Mouse (Mus musculus): Measurements from ENCODE around the gene Baat. TPM values are rescaled to one million over a fixed set of nuclear protein-coding genes. Genes with fewer than 3 reads are reported as not detected.
"Not testable (repeated sequence)": the region's sequence is repeated elsewhere in the genome, so short reads cannot be mapped to it uniquely, and the experiment has no call there.

Gene Baat
- polyA plus RNA-seq, 1 experiment from 2014 or later: not detected

GRCm38 (mm10) chr4:49480896-49481295, 25.5 kb downstream of the Baat start:
- H3K9me3 ChIP-seq (replicated peaks): no peaks in the 10 kb centered on the region
- no peak overlapping the region for H3K4me2 ChIP-seq (replicated peaks)
- no peak overlapping the region for H3K9ac ChIP-seq
- no peak overlapping the region for H3K4me3 ChIP-seq (replicated peaks)
- 0 out of 2 replicates have a peak overlapping the region, but pooled peaks have one; percentile 11 for H3K27ac ChIP-seq (replicated peaks)
- no peaks in the 10 kb centered on the region for H3K4me1 ChIP-seq
- no peaks in the 10 kb centered on the region for H3K27me3 ChIP-seq
- 34% methylated on average over 3 of the region's 3 CpGs for WGBS
- peak; percentile 60; the same call in 1 of the 2 replicates for ATAC-seq (ENCODE audit: insufficient number of reproducible peaks, low FRiP score, low TSS enrichment, low read depth)
- H3K36me3 ChIP-seq: no peaks in the 10 kb centered on the region

GRCm38 (mm10) chr4:49480104-49480760, 26.1 kb downstream of the Baat start:
- H3K27me3 ChIP-seq: no peaks in the 10 kb centered on the region
- H3K27ac ChIP-seq (replicated peaks): 0 out of 2 replicates have a peak overlapping the region, but pooled peaks have one; percentile 11
- H3K9me3 ChIP-seq (replicated peaks): no peaks in the 10 kb centered on the region
- no peak overlapping the region for H3K9ac ChIP-seq
- H3K4me3 ChIP-seq (replicated peaks): peak overlapping the region; percentile 10; the same call in 1 of the 2 replicates
- peak overlapping the region; percentile 21; the same call in 1 of the 2 replicates for H3K4me2 ChIP-seq (replicated peaks)
- no peaks in the 10 kb centered on the region for H3K4me1 ChIP-seq
- 18% methylated on average over 21 of the region's 21 CpGs for WGBS
- no peaks in the 10 kb centered on the region for H3K36me3 ChIP-seq
- ATAC-seq (ENCODE audit: insufficient number of reproducible peaks, low FRiP score, low TSS enrichment, low read depth): no peak

- H3K36me3 ChIP-seq; H3K27me3 ChIP-seq; H3K4me1 ChIP-seq; H3K27ac ChIP-seq (replicated peaks); H3K9me3 ChIP-seq (replicated peaks); ATAC-seq (ENCODE audit: insufficient number of reproducible peaks, low FRiP score, low TSS enrichment, low read depth); H3K9ac ChIP-seq; H3K4me3 ChIP-seq (replicated peaks); H3K4me2 ChIP-seq (replicated peaks): not testable (repeated sequence)
- WGBS: 29% methylated on average over 2 of the region's 2 CpGs
These were observed 27.3 kb downstream of the Baat start for GRCm38 (mm10) chr4:49479035-49479434.

GRCm38 (mm10) chr4:49478118-49478877, 28.1 kb downstream of the Baat start:
- H3K4me3 ChIP-seq (replicated peaks): peak overlapping the region; percentile 24
- no peak overlapping the region for H3K27ac ChIP-seq (replicated peaks)
- H3K9me3 ChIP-seq (replicated peaks): no peaks in the 10 kb centered on the region
- WGBS: 20% methylated on average over 19 of the region's 19 CpGs
- no peaks in the 10 kb centered on the region for H3K27me3 ChIP-seq
- no peaks in the 10 kb centered on the region for H3K36me3 ChIP-seq
- H3K4me1 ChIP-seq: no peaks in the 10 kb centered on the region
- H3K9ac ChIP-seq: no peak overlapping the region
- no peak for ATAC-seq (ENCODE audit: insufficient number of reproducible peaks, low FRiP score, low TSS enrichment, low read depth)
- peak overlapping the region; percentile 46 for H3K4me2 ChIP-seq (replicated peaks)

GRCm38 (mm10) chr4:49474583-49474982, 31.8 kb downstream of the Baat start:
- H3K4me3 ChIP-seq (replicated peaks): no peak overlapping the region
- H3K9me3 ChIP-seq (replicated peaks): no peaks in the 10 kb centered on the region
- no peak overlapping the region for H3K4me2 ChIP-seq (replicated peaks)
- ATAC-seq (ENCODE audit: insufficient number of reproducible peaks, low FRiP score, low TSS enrichment, low read depth): no peak
- no peaks in the 10 kb centered on the region for H3K27me3 ChIP-seq
- H3K27ac ChIP-seq (replicated peaks): no peak overlapping the region
- H3K4me1 ChIP-seq: no peaks in the 10 kb centered on the region
- no peak overlapping the region for H3K9ac ChIP-seq
- H3K36me3 ChIP-seq: no peaks in the 10 kb centered on the region

GRCm38 (mm10) chr4:49473435-49474100, 32.8 kb downstream of the Baat start, which contains the start of gene Acnat1:
Acnat1 (minus strand) TSS chr4:49473912.
- Histone ChIP-seq H3K9ac (no peak within 1 kb of the TSS), H3K4me1 (no peaks in the 10 kb centered on the region), H3K9me3 (replicated peaks) (no peaks in the 10 kb centered on the region), H3K27me3 (no peaks in the 10 kb centered on the region), H3K36me3 (no peaks in the 10 kb centered on the region), H3K4me2 (replicated peaks) (no peak within 1 kb of the TSS), H3K4me3 (replicated peaks) (no peak within 1 kb of the TSS), H3K27ac (replicated peaks) (no peak within 1 kb of the TSS)
- ATAC-seq (ENCODE audit: insufficient number of reproducible peaks, low FRiP score, low TSS enrichment, low read depth): no peak
- WGBS: 38% methylated on average over 3 of the region's 3 CpGs

DNA sequence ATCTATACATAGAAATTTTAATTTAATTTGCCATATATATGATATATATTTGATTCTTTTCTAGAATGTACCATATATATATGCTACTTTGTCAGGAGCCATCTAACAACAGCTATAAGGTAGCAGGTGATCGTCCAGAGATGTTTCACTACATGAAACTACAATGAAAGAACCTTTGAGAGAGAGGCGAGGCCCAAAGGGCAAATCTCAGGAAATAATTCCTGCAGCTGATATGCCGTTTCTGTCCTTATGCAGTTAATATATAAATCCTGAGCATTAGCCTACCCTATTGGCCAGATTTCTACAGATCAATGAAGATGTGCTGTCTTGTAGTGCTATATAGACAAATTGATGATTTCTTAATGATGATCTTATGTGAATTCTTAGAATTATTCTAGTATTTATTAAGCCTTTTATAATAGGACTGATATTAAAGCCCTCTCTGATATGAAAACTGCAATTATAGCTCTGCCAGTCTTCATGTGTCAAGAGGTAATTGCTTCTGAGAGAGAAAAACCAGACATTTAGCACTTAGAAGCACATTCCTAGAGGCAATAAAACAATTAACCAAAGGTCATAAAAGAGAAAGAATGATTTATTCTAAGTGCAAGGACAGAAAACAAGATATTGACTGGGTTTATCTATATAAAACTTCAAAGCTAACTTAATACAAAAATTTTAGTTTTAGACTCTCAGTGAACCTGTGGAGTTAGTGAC, 36.8 kb downstream of the Baat start:
- Histone ChIP-seq H3K4me3 (replicated peaks) (no peak overlapping the region), H3K27me3 (no peaks in the 10 kb centered on the region), H3K4me1 (no peaks in the 10 kb centered on the region), H3K36me3 (no peaks in the 10 kb centered on the region), H3K9ac (no peak overlapping the region), H3K27ac (replicated peaks) (no peak overlapping the region), H3K9me3 (replicated peaks) (no peaks in the 10 kb centered on the region), H3K4me2 (replicated peaks) (no peak overlapping the region)
- 66% methylated on average over 3 of the region's 3 CpGs for WGBS
- ATAC-seq (ENCODE audit: insufficient number of reproducible peaks, low FRiP score, low TSS enrichment, low read depth): no peak

- 90% methylated on average over 6 of the region's 6 CpGs for WGBS
- no peaks in the 10 kb centered on the region for H3K36me3 ChIP-seq
- no peak for ATAC-seq (ENCODE audit: insufficient number of reproducible peaks, low FRiP score, low TSS enrichment, low read depth)
These were observed 39.0 kb downstream of the Baat start for GRCm38 (mm10) chr4:49467360-49467759.

GRCm38 (mm10) chr4:49456171-49456570, 50.2 kb downstream of the Baat start:
- H3K27me3 ChIP-seq: no peaks in the 10 kb centered on the region
- H3K4me3 ChIP-seq (replicated peaks): no peak overlapping the region
- H3K9me3 ChIP-seq (replicated peaks): no peaks in the 10 kb centered on the region
- H3K9ac ChIP-seq: no peak overlapping the region
- ATAC-seq (ENCODE audit: insufficient number of reproducible peaks, low FRiP score, low TSS enrichment, low read depth): peak; percentile 78; the same call in 1 of the 2 replicates
- H3K27ac ChIP-seq (replicated peaks): no peak overlapping the region
- 42% methylated on average over 2 of the region's 2 CpGs for WGBS
- H3K36me3 ChIP-seq: no peaks in the 10 kb centered on the region
- H3K4me1 ChIP-seq: no peaks in the 10 kb centered on the region
- no peak overlapping the region for H3K4me2 ChIP-seq (replicated peaks)

More at GRCm38 (mm10) chr4:49467360-49467759, 39.0 kb downstream of the Baat start:
- Histone ChIP-seq H3K4me3 (replicated peaks) (no peak overlapping the region), H3K4me2 (replicated peaks) (no peak overlapping the region), H3K9ac (no peak overlapping the region), H3K9me3 (replicated peaks) (no peaks in the 10 kb centered on the region), H3K27me3 (no peaks in the 10 kb centered on the region), H3K4me1 (no peaks in the 10 kb centered on the region), H3K27ac (replicated peaks) (no peak overlapping the region)

DNA sequence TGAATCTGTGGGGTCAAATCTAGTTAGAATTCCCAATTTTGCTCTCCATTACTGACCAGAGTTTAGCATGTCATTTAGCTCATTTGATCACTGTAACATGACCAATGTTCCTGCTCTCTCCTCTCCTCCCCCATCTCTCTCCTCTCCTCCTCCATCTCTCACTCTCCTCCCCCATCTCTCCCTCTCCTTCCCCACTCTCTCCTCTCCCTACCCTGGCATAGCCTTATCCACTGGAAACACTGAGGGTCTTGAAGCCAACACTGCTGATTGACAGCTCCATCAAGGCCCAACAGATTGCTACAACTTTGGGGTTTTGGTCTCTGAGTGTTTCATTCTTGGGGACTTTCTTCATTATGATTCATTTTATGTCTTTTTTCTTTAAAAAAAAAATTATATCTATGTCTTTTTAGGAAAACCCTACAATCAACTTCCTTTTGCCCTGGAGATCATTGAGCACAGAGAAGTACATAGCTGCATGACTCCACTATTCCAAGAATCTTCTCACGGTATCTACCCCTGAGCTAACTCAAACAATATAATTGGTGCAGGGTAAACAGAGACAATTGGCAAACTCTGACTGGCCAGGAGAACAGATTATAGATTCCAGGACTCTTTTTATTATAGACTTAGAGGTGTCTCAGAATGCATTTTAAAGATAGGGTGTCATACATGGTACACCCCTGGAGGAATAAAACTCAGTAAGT, 54.4 kb downstream of the Baat start:
- no peak overlapping the region for H3K4me2 ChIP-seq (replicated peaks)
- WGBS: 71% methylated on average over 1 of the region's 1 CpGs
- no peaks in the 10 kb centered on the region for H3K36me3 ChIP-seq
- H3K9ac ChIP-seq: no peak overlapping the region
- no peak overlapping the region for H3K27ac ChIP-seq (replicated peaks)
- H3K9me3 ChIP-seq (replicated peaks): no peaks in the 10 kb centered on the region
- no peaks in the 10 kb centered on the region for H3K27me3 ChIP-seq
- no peak overlapping the region for H3K4me3 ChIP-seq (replicated peaks)
- H3K4me1 ChIP-seq: no peaks in the 10 kb centered on the region
- no peak for ATAC-seq (ENCODE audit: insufficient number of reproducible peaks, low FRiP score, low TSS enrichment, low read depth)
